Mouse (Mus musculus) forebrain, postnatal 0 days (tissue): ENCODE results near the gene Vps26b. TPM values are rescaled to one million over a fixed set of nuclear protein-coding genes. Genes with fewer than 3 reads are reported as not detected.

Source experiments
- ATAC-seq: fragments of 200-750 bp; cut with Nextera tagmentation; 2 replicates; pipeline ENCODE4 v1.8.0; 2017; ENCODE audit warnings: mild to moderate bottlenecking, moderate library complexity
- DNase-seq: peaks from one replicate; pipeline ENCODE4 v3.0.0-alpha.2; 2015
- H3K27ac ChIP-seq: fragments of 300-500 bp; sonication (generic); 2 replicates; pipeline ENCODE4 v1.5.1; 2014; ENCODE audit warnings: low read depth, mild to moderate bottlenecking, antibody characterized with exemption, low read length, moderate library complexity, mixed read lengths
- H3K27me3 ChIP-seq: fragments of 300-500 bp; sonication (generic); 2 replicates; pipeline ENCODE4 v1.6.1; 2014; ENCODE audit warnings: mild to moderate bottlenecking, low read length, mixed read lengths; ENCODE audit not compliant: insufficient read depth
- H3K36me3 ChIP-seq: fragments of 300-500 bp; sonication (generic); 2 replicates; pipeline ENCODE4 v1.6.1; 2014; ENCODE audit warnings: mild to moderate bottlenecking, moderate library complexity; ENCODE audit not compliant: insufficient read depth
- H3K4me1 ChIP-seq: fragments of 300-500 bp; sonication (generic); 2 replicates; pipeline ENCODE4 v1.6.1; 2014; ENCODE audit warnings: antibody characterized with exemption; ENCODE audit not compliant: insufficient read depth
- H3K4me2 ChIP-seq: fragments of 300-500 bp; sonication (generic); 2 replicates; pipeline ENCODE4 v1.6.1; 2014; ENCODE audit warnings: low read depth, mild to moderate bottlenecking, moderate library complexity
- H3K4me3 ChIP-seq: fragments of 300-500 bp; sonication (generic); 2 replicates; pipeline ENCODE4 v1.5.1; 2014; ENCODE audit warnings: low read depth, low read length, mixed read lengths
- H3K9ac ChIP-seq: fragments of 300-500 bp; sonication (generic); 2 replicates; pipeline ENCODE4 v1.6.1; 2014; ENCODE audit warnings: mild to moderate bottlenecking
- H3K9me3 ChIP-seq: fragments of 300-500 bp; sonication (generic); 2 replicates; pipeline ENCODE4 v1.6.1; 2016; ENCODE audit warnings: low read length
- CTCF ChIP-seq: sonication (generic); IDR thresholded peaks from 2 replicates; pipeline ENCODE4 v1.5.1; 2016; ENCODE audit warnings: antibody characterized with exemption, control low read depth, low read depth
- WGBS: fragments of 180-500 bp; shearing (Covaris S2); extraction: QIAGEN DNeasy Blood & Tissue Kit; methylation state at CpG from one replicate; pipeline ENCODE4 v1.1.7; 2014; 5-methylcytosine and 5-hydroxymethylcytosine counted together
- polyA plus RNA-seq: library from polyadenylated mRNA; unstranded; fragments of >200 nt; fragmentation: Nextera tagmentation; extraction: Ambion mirVana; gene quantifications from 2 replicates; pipeline ENCODE4 v1.2.1, GENCODE M21; 2015
- total RNA-seq: library from RNA; depleted of rRNA; stranded (reverse); fragments of >200 nt; gene quantifications from 2 replicates; pipeline ENCODE4 v1.2.3, GENCODE M21; 2014; rRNA removed

Gene Vps26b
- total and polyA plus RNA-seq, 2 experiments from 2014 or later: 86.1 to 160 TPM

- Histone ChIP-seq H3K27ac (no peak overlapping the region), H3K9ac (no peak overlapping the region), H3K4me1 (no peaks in the 10 kb centered on the region), H3K36me3 (peaks cover 43% of the 10 kb centered on the region), H3K9me3 (no peaks in the 10 kb centered on the region), H3K4me2 (no peak overlapping the region), H3K4me3 (no peak overlapping the region), H3K27me3 (no peaks in the 10 kb centered on the region)
- TF ChIP-seq CTCF: no peak
- no peak for ATAC-seq
- peak; percentile 15 for DNase-seq
- 80% methylated on average over 9 of the region's 9 CpGs for WGBS
Observed at GRCm38 (mm10) chr9:26977754-26978153, 52.1 kb downstream of the Vps26b start.

Other genes starting within 250 kb of the Vps26b start
- 2.8 and 2.9 TPM in 2 replicates for gene Glb1l2, start 223.6 kb downstream of the Vps26b start, total RNA-seq
- 1.7 and 1.9 TPM in 2 replicates for gene Glb1l2, start 223.6 kb downstream of the Vps26b start, polyA plus RNA-seq
- gene Glb1l3, start 169.2 kb downstream of the Vps26b start, total RNA-seq: 0.23 TPM in 1 of 2 replicates, not detected in the other
- 0.14 TPM in 1 of 2 replicates, not detected in the other for gene Glb1l3, start 169.2 kb downstream of the Vps26b start, polyA plus RNA-seq
- gene Gm1110, start 107.0 kb downstream of the Vps26b start, total RNA-seq: 0.33 TPM in 1 of 2 replicates, not detected in the other
- 0.43 and 0.90 TPM in 2 replicates for gene Gm1110, start 107.0 kb downstream of the Vps26b start, polyA plus RNA-seq
- gene Acad8, start 30.5 kb downstream of the Vps26b start, total RNA-seq: 24.0 and 27.1 TPM in 2 replicates
- gene Acad8, start 30.5 kb downstream of the Vps26b start, polyA plus RNA-seq: 21.9 and 24.7 TPM in 2 replicates
- gene Thyn1, start 30.4 kb downstream of the Vps26b start, total RNA-seq: 83.2 and 108 TPM in 2 replicates
- gene Thyn1, start 30.4 kb downstream of the Vps26b start, polyA plus RNA-seq: 181 and 209 TPM in 2 replicates
- gene Ncapd3, start 110 bp upstream of the Vps26b start, total RNA-seq: 19.8 and 23.1 TPM in 2 replicates
- gene Ncapd3, start 110 bp upstream of the Vps26b start, polyA plus RNA-seq: 3.6 and 6.2 TPM in 2 replicates
- 37.1 and 44.0 TPM in 2 replicates for gene Jam3, start 125.4 kb upstream of the Vps26b start, total RNA-seq
- 20.6 and 27.7 TPM in 2 replicates for gene Jam3, start 125.4 kb upstream of the Vps26b start, polyA plus RNA-seq